ENCODE assay signal across 8 mouse cellular contexts in the genomic region with DNA sequence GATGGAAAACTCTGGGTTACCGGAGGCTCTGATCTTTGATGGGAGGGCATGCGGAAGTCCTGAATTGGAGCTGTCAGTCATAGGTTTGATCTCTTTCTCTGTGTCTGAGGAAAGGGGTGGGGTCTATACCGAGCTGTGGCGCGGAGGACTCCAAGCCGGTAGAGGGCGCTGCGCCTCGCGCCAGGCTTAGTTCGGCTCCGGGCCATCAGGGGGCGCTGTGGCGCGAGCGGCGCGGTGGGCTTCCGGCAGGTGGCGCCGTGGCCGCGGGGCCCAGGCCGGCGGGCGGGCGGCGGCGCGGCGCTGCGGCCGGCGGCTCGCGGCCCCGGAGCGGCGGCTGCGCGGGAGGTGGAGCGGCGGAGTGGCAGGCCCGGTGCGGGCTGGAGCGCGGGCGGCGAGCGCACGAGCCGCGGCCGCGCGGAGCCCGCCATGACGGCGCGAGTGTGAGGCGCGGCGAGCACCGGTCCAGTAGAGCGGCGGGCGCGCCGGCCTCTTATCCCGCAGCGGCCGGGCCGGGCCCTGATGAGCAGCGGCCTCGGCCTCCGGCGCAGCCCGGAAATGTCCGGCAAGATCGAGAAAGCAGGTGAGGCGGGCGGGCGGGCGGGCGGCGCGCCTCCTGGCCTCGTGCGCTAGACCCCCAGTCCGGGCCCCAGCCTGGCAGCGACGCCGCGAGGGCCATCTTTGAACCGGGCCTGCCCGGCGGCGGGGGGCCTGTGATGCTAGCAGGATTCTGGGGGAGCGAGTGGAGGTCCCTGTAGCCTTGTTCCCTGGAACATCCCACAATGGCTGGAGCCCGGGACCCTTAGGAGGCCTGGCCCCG. TPM values are rescaled to one million over a fixed set of nuclear protein-coding genes. Genes with fewer than 3 reads are reported as not detected.
DNase-seq lines count a peak whose midpoint lies in the region; ATAC-seq lines count a peak whose summit lies in the region.

A gene (plus strand): TSS at position 237 of the 817 bp plus-strand sequence.

- peak within 1 kb of the TSS; percentile 90 for H3K27ac ChIP-seq in intestine, embryonic 14.5 days (ENCODE audit: low read depth)

- ATAC-seq in intestine, embryonic 14.5 days (replicated peaks; ENCODE audit: low FRiP score, low TSS enrichment, low read depth), result peak; percentile 90
- ATAC-seq in megakaryocyte-erythroid progenitor cell, adult 5-6 weeks (replicated peaks; ENCODE audit: low FRiP score, low TSS enrichment, poor library complexity, severe bottlenecking), result peak; percentile 75

- H3K27me3 ChIP-seq in intestine, embryonic 14.5 days (replicated peaks; ENCODE audit: control insufficient read depth, insufficient read depth, low read length), result no peaks in the 10 kb centered on the region

- intact Hi-C loops in gastrocnemius, postnatal 36 days (cut with DNase I), result loop anchor here (1.0 to 5.0 kb wide), 3 partner anchors 33 to 111 kb away; no protein-coding TSS in a partner anchor
- intact Hi-C loops in left cerebral cortex, postnatal 14 days (cut with DNase I), result loop anchor here (5.0 kb wide), 1 partner anchor 48 kb away; no protein-coding TSS in a partner anchor

- DNase-seq in adrenal gland, adult 18-20 months (ENCODE audit: low spot score in 2 of 2), result peak; percentile 98 to 99
- peak; percentile 86 for DNase-seq in embryo, embryonic 11 days
- peak; percentile 78 to 92 for DNase-seq in gastrocnemius, postnatal 36 days
- DNase-seq in intestine, embryonic 14.5 days (ENCODE audit: low spot score), result peak; percentile 97
- peak; percentile 79 to 88 for DNase-seq in left cerebral cortex, postnatal 14 days (ENCODE audit: low spot score in 2 of 2)
- DNase-seq in right cerebral cortex, postnatal 14 days, result peak; percentile 79
- DNase-seq in urinary bladder, postnatal 36 days (ENCODE audit: low spot score in 2 of 2), result peak; percentile 87

- no peaks in the 10 kb centered on the region for H3K36me3 ChIP-seq in intestine, embryonic 14.5 days (ENCODE audit: control insufficient read depth, insufficient read depth, low read length)

- peak within 1 kb of the TSS; percentile 93 for H3K9ac ChIP-seq in intestine, embryonic 14.5 days (ENCODE audit: low read length)

- no peaks in the 10 kb centered on the region for H3K9me3 ChIP-seq in intestine, embryonic 14.5 days (ENCODE audit: control insufficient read depth, low read length)

- peak within 1 kb of the TSS; percentile 56 for H3K4me2 ChIP-seq in intestine, embryonic 14.5 days (ENCODE audit: low read length)

- peak within 1 kb of the TSS; percentile 89 for H3K4me3 ChIP-seq in intestine, embryonic 14.5 days (ENCODE audit: low read depth, low read length)

- peaks cover 20% of the 10 kb centered on the region; the same call in 1 of the 2 replicates for H3K4me1 ChIP-seq in intestine, embryonic 14.5 days (replicated peaks; ENCODE audit: control insufficient read depth, insufficient read depth, low read length)

- WGBS in intestine, embryonic 14.5 days, result under 1% methylated on average over 63 of the region's 101 CpGs

RNA-seq across cellular contexts. Expression of the gene that starts here (rescaled TPM):
- total RNA-seq in adrenal gland, adult 18-20 months (2021), result 10 to 100 TPM; 46.8 to 51.6 TPM
- 100 to 1,000 TPM; 102 to 117 TPM for total RNA-seq in gastrocnemius, postnatal 36 days (2021)
- 15.1 and 15.7 TPM in 2 replicates for polyA plus RNA-seq in intestine, embryonic 14.5 days (2014; fragmentation: Nextera tagmentation; extraction: Ambion mirVana)
- total RNA-seq in left cerebral cortex, postnatal 14 days (2021), result 100 to 1,000 TPM; 118 to 124 TPM
- 52.4 and 58.0 TPM in 2 replicates for total RNA-seq in megakaryocyte-erythroid progenitor cell, adult 5-6 weeks (2014; fragmentation: Nextera tagmentation)
- total RNA-seq in megakaryocyte-erythroid progenitor cell, adult 5-6 weeks (2017), result 30.6 and 41.4 TPM in 2 replicates

Comparison
In these comparisons a context has a peak if more than half of its experiments do, and no peak if none do; other contexts are left out.
1. Peak in every context shown above with its lines: DNase-seq, ATAC-seq, H3K4me3 ChIP-seq and H3K27ac ChIP-seq.